25 mouse cellular contexts compared by ENCODE assay signal in genomic region chr5:107706262-107706661, GRCm38 (mm10). TPM values are rescaled to one million over a fixed set of nuclear protein-coding genes. Genes with fewer than 3 reads are reported as not detected.
"Had no signal": no experiment of that assay in that cellular context is flagged by ENCODE, and none has a peak within 500 bp of the region (broad histone marks: within the 10 kb centered on the region; RNA-seq: fewer than 3 reads in every experiment).

No protein-coding gene starts in this region.

- H3K9me3 ChIP-seq: limb, embryonic 10.5 days; limb, embryonic 13.5 days; liver, embryonic 12.5 days; liver, embryonic 15.5 days; midbrain, embryonic 12.5 days; midbrain, embryonic 15.5 days; neural tube, embryonic 12.5 days; neural tube, embryonic 15.5 days had no signal

- H3K4me1 ChIP-seq: limb, embryonic 10.5 days; limb, embryonic 13.5 days; liver, embryonic 12.5 days; liver, embryonic 15.5 days; midbrain, embryonic 12.5 days; midbrain, embryonic 15.5 days; neural tube, embryonic 12.5 days; neural tube, embryonic 15.5 days had no signal

- H3K4me3 ChIP-seq: limb, embryonic 10.5 days; limb, embryonic 13.5 days; liver, embryonic 12.5 days; liver, embryonic 15.5 days; midbrain, embryonic 12.5 days; midbrain, embryonic 15.5 days; neural tube, embryonic 12.5 days; neural tube, embryonic 15.5 days had no signal

- H3K27ac ChIP-seq: limb, embryonic 10.5 days; limb, embryonic 13.5 days; liver, embryonic 12.5 days; liver, embryonic 15.5 days; midbrain, embryonic 12.5 days; midbrain, embryonic 15.5 days; neural tube, embryonic 12.5 days; neural tube, embryonic 15.5 days; stomach, postnatal 0 days had no signal

- H3K4me2 ChIP-seq: limb, embryonic 13.5 days; liver, embryonic 12.5 days; liver, embryonic 15.5 days; lung, embryonic 14.5 days; midbrain, embryonic 12.5 days; midbrain, embryonic 15.5 days; neural tube, embryonic 12.5 days; neural tube, embryonic 15.5 days had no signal

- ATAC-seq: liver, embryonic 12.5 days; midbrain, embryonic 15.5 days had no signal

- DNase-seq: kidney, adult 11 months; kidney, adult 8-10 months; kidney, postnatal 14 days; kidney, postnatal 4 days; liver; lung, embryonic 14.5 days; right cerebral cortex, adult 18-20 months; right cerebral cortex, postnatal 14 days; right cerebral cortex, postnatal 4 days; thymus, postnatal 25 days had no signal

- H3K9ac ChIP-seq: limb, embryonic 13.5 days; liver, embryonic 12.5 days; liver, embryonic 15.5 days; lung, embryonic 14.5 days; midbrain, embryonic 12.5 days; midbrain, embryonic 15.5 days; neural tube, embryonic 12.5 days; neural tube, embryonic 15.5 days had no signal

- H3K36me3 ChIP-seq: limb, embryonic 10.5 days; limb, embryonic 13.5 days; liver, embryonic 12.5 days; liver, embryonic 15.5 days; midbrain, embryonic 12.5 days; midbrain, embryonic 15.5 days; neural tube, embryonic 12.5 days; neural tube, embryonic 15.5 days had no signal

- H3K27me3 ChIP-seq: midbrain, embryonic 12.5 days; midbrain, embryonic 15.5 days had no signal

RNA-seq across cellular contexts. Expression of gene Gfi1, which starts 19.6 kb away (rescaled TPM):
- total RNA-seq: layer of hippocampus, adult 18-20 months; layer of hippocampus, postnatal 25 days; left cerebral cortex, adult 18-20 months; left cerebral cortex, postnatal 25 days had no signal
- polyA plus RNA-seq: kidney, embryonic 16.5 days; midbrain, embryonic 12.5 days; midbrain, embryonic 15.5 days; neural tube, embryonic 12.5 days; neural tube, embryonic 15.5 days; stomach, embryonic 14.5 days had no signal
